Mouse (Mus musculus): Measurements from ENCODE around the gene Odaph. TPM values are rescaled to one million over a fixed set of nuclear protein-coding genes. Genes with fewer than 3 reads are reported as not detected.

Gene Odaph
- total RNA-seq, 1 experiment from 2014 or later = not detected

- peak; percentile 60 for ATAC-seq (ENCODE audit: extremely low read depth, insufficient number of reproducible peaks, low FRiP score, poor library complexity, severe bottlenecking)
These were observed 1.6 kb upstream of the Odaph start for GRCm38 (mm10) chr5:91985721-91986120.

- no peak for ATAC-seq (ENCODE audit: extremely low read depth, insufficient number of reproducible peaks, low FRiP score, poor library complexity, severe bottlenecking)
These were observed 524 bp downstream of the Odaph start for GRCm38 (mm10) chr5:91987799-91988198.

GRCm38 (mm10) chr5:91989261-91989660 is 2.0 kb downstream of the Odaph start:
- ATAC-seq (ENCODE audit: extremely low read depth, insufficient number of reproducible peaks, low FRiP score, poor library complexity, severe bottlenecking) = no peak

GRCm38 (mm10) chr5:91991191-91991937 is 4.1 kb downstream of the Odaph start:
- ATAC-seq (ENCODE audit: extremely low read depth, insufficient number of reproducible peaks, low FRiP score, poor library complexity, severe bottlenecking) = peak; percentile 49; the same call in 1 of the 2 replicates

- ATAC-seq (ENCODE audit: extremely low read depth, insufficient number of reproducible peaks, low FRiP score, poor library complexity, severe bottlenecking) = no peak
These were observed 5.8 kb downstream of the Odaph start for GRCm38 (mm10) chr5:91993061-91993460.

- no peak for ATAC-seq (ENCODE audit: extremely low read depth, insufficient number of reproducible peaks, low FRiP score, poor library complexity, severe bottlenecking)
These were observed 7.3 kb downstream of the Odaph start for GRCm38 (mm10) chr5:91994546-91994945.

- peak; percentile 82 for ATAC-seq (ENCODE audit: extremely low read depth, insufficient number of reproducible peaks, low FRiP score, poor library complexity, severe bottlenecking)
These were observed 13.5 kb downstream of the Odaph start for GRCm38 (mm10) chr5:92000770-92001169.

- ATAC-seq (ENCODE audit: extremely low read depth, insufficient number of reproducible peaks, low FRiP score, poor library complexity, severe bottlenecking) = peak; percentile 70
These were observed 15.7 kb downstream of the Odaph start for GRCm38 (mm10) chr5:92003011-92003410.

- no peak for ATAC-seq (ENCODE audit: extremely low read depth, insufficient number of reproducible peaks, low FRiP score, poor library complexity, severe bottlenecking)
These were observed 22.6 kb downstream of the Odaph start for GRCm38 (mm10) chr5:92009827-92010226.

GRCm38 (mm10) chr5:92011756-92012155 is 24.5 kb downstream of the Odaph start:
- no peak for ATAC-seq (ENCODE audit: extremely low read depth, insufficient number of reproducible peaks, low FRiP score, poor library complexity, severe bottlenecking)

- no peak for ATAC-seq (ENCODE audit: extremely low read depth, insufficient number of reproducible peaks, low FRiP score, poor library complexity, severe bottlenecking)
These were observed 32.7 kb downstream of the Odaph start for GRCm38 (mm10) chr5:92019960-92020359.

GRCm38 (mm10) chr5:92042377-92043348 is 55.4 kb downstream of the Odaph start:
- ATAC-seq (ENCODE audit: extremely low read depth, insufficient number of reproducible peaks, low FRiP score, poor library complexity, severe bottlenecking) = peak; percentile 99

GRCm38 (mm10) chr5:92043783-92044182 is 56.5 kb downstream of the Odaph start, which contains the start of gene Cdkl2:
Cdkl2 (minus strand) TSS chr5:92043883.
- no peak for ATAC-seq (ENCODE audit: extremely low read depth, insufficient number of reproducible peaks, low FRiP score, poor library complexity, severe bottlenecking)

Other genes starting within 250 kb of the Odaph start
- gene Rchy1, start 24.4 kb upstream of the Odaph start, total RNA-seq (2017) = 157 and 163 TPM in 2 replicates
- gene Cdkl2, start 56.4 kb downstream of the Odaph start, total RNA-seq (2017) = 0.25 and 1.3 TPM in 2 replicates
- gene G3bp2, start 96.2 kb downstream of the Odaph start, total RNA-seq (2017) = 117 and 139 TPM in 2 replicates
- gene Uso1, start 150.5 kb downstream of the Odaph start, total RNA-seq (2017) = 29.8 and 30.3 TPM in 2 replicates
- not detected in 2 replicates for gene U90926, start 227.9 kb downstream of the Odaph start, total RNA-seq (2017)